Mouse (Mus musculus) heart, postnatal 0 days (tissue): ENCODE measurements around the gene Nek4.

Experiments
- CTCF ChIP-seq: IDR thresholded peaks from 2 replicates; pipeline ENCODE4 v1.5.1; 2016; ENCODE audit warnings: antibody characterized with exemption, control low read depth, low read depth
- EP300 ChIP-seq: IDR thresholded peaks from 2 replicates; pipeline ENCODE4 v1.6.1; 2016; ENCODE audit warnings: antibody characterized with exemption, low read depth

DNA sequence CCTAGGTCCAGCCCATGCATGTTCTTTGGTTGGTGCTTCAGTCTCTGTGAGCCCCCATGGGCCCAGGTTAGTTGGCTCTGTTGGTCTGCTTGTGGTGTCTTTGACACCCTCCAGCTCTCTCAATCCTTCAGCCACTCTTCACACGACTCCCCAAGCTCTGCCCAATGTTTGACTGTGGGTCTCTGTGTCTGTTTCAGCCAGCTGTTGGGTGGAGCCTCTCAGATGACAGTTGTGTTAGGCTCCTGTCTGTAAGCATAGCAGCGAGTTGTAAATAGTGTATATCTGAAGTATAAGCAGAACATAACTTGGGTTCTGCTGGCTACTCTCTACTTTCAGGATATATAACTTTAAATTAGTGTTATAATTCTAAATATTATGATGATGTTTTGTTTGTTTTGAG lies 7.3 kb downstream of the Nek4 start:
- no peak for TF ChIP-seq CTCF
- no peak for TF ChIP-seq EP300
